Mouse (Mus musculus) activated CD4-positive, CD25-positive, alpha-beta regulatory T cell, adult 9 weeks (primary cell): ENCODE data around the gene Fezf1. TPM values are rescaled to one million over a fixed set of nuclear protein-coding genes. Genes with fewer than 3 reads are reported as not detected.

Experiments
- polyA plus RNA-seq: library from polyadenylated mRNA; unstranded; fragments of 100-300 nt; shearing (Covaris generic); gene quantifications from one replicate; pipeline ENCODE4 v1.2.1, GENCODE M21; 2017

The Fezf1 gene
- not detected for polyA plus RNA-seq

DNA sequence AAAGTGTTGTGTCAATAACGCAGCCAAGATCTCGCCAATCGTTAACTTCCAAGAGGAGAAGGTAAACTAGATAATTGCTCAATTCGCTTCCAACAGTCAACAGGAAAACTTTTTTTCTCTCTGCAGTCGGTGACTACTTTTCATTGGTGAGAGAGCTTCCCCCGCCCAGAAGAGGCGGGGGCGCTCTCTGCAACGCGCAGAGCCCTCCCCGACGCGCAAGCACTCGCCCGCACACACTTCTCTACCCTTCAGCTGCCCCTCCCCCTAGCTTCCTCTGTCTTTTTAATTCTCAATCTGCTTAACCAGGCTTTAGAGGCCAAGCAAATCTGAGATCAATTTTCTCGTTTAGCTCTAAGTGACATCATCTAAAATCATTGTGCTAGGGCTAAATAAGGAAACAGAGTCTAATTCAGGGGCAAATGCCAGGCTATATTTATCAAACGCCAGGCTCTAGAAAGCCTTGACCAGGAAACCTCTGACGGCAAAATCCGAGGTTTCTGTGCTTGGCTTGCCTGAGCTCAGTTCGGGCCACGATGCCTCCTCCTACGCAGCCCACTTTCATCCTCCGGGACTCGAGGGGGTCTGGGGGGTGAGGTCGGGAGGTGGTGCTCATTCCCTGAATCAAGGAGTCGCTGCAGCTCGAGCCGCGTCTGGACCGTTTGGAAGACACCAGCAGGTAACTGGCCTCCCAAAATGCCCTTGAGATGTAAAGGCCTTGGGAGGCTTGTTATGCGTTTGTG is at the start of gene Fezf1:
TSS of gene Fezf1 (minus strand) at position 50 of the 740 bp plus-strand sequence.

Other genes with a start within 250 kb of the Fezf1 start
- gene Aass, start 115.4 kb downstream of the Fezf1 start, polyA plus RNA-seq = not detected